ENCODE assay signal across 11 mouse cellular contexts in genomic region chr12:76673794-76674222, GRCm38 (mm10). TPM values are rescaled to one million over a fixed set of nuclear protein-coding genes. Genes with fewer than 3 reads are reported as not detected.
DNase-seq lines count a peak whose midpoint lies in the region; ATAC-seq and TF ChIP-seq lines count a peak whose summit lies in the region.
"Had no signal": no experiment of that assay in that cellular context is flagged by ENCODE, and none has a peak within 500 bp of the region (broad histone marks: within the 10 kb centered on the region; RNA-seq: fewer than 3 reads in every experiment).

No protein-coding gene starts in this region.

- TF ChIP-seq EP300 in liver, postnatal 0 days (IDR thresholded peaks at IDR 0.05; ENCODE audit: low read depth): peak; percentile 99

- no peak overlapping the region for H3K4me2 ChIP-seq in hindbrain, embryonic 16.5 days (ENCODE audit: low read length)
- no peak overlapping the region for H3K4me2 ChIP-seq in hindbrain, embryonic 13.5 days
- peak overlapping the region; percentile 60 for H3K4me2 ChIP-seq in liver, postnatal 0 days (ENCODE audit: low read depth, low read length)
- H3K4me2 ChIP-seq: embryonic facial prominence, embryonic 15.5 days; limb, embryonic 15.5 days had no signal

- H3K27me3 ChIP-seq in hindbrain, embryonic 16.5 days (replicated peaks; ENCODE audit: control insufficient read depth, insufficient read depth, low read length): no peaks in the 10 kb centered on the region
- H3K27me3 ChIP-seq in hindbrain, embryonic 13.5 days: no peaks in the 10 kb centered on the region
- no peaks in the 10 kb centered on the region for H3K27me3 ChIP-seq in erythroblast, embryonic 14.5 days (ENCODE audit: control insufficient read depth)
- no peaks in the 10 kb centered on the region for H3K27me3 ChIP-seq in liver, postnatal 0 days (ENCODE audit: insufficient read depth, low read length)
- H3K27me3 ChIP-seq: embryonic facial prominence, embryonic 15.5 days; limb, embryonic 15.5 days had no signal

- no peaks in the 10 kb centered on the region for H3K36me3 ChIP-seq in hindbrain, embryonic 16.5 days (ENCODE audit: control insufficient read depth, insufficient read depth, low read length)
- H3K36me3 ChIP-seq in hindbrain, embryonic 13.5 days: no peaks in the 10 kb centered on the region
- peaks cover 93% of the 10 kb centered on the region for H3K36me3 ChIP-seq in erythroblast, embryonic 14.5 days (ENCODE audit: control insufficient read depth)
- H3K36me3 ChIP-seq in liver, postnatal 0 days (replicated peaks; ENCODE audit: insufficient read depth, low read length): no peaks in the 10 kb centered on the region
- H3K36me3 ChIP-seq: embryonic facial prominence, embryonic 15.5 days; limb, embryonic 15.5 days had no signal

- 80% methylated on average over 12 of the region's 12 CpGs for WGBS in hindbrain, embryonic 16.5 days
- WGBS in hindbrain, embryonic 13.5 days: 81% methylated on average over 12 of the region's 12 CpGs
- 37% methylated on average over 12 of the region's 12 CpGs for WGBS in liver, postnatal 0 days (ENCODE audit: insufficient replicate concordance)

- DNase-seq in ZHBTc4 (ENCODE audit: low read depth, low spot score): peak; percentile 26
- peak; percentile 78 for DNase-seq in liver, postnatal 0 days
- DNase-seq in B cell, adult 2 months: no peak
- no peak for DNase-seq in right cerebral cortex, postnatal 14 days
- no peak for DNase-seq in adrenal gland, postnatal 10 days
- DNase-seq: gastrocnemius, postnatal 14 days had no signal

- TF ChIP-seq CTCF in liver, postnatal 0 days (IDR thresholded peaks at IDR 0.05; ENCODE audit: low read depth): no peak

- peak; percentile 34 for ATAC-seq in hindbrain, embryonic 16.5 days
- ATAC-seq in hindbrain, embryonic 13.5 days (ENCODE audit: low FRiP score): no peak
- ATAC-seq in liver, postnatal 0 days: peak; percentile 88

- H3K9ac ChIP-seq in hindbrain, embryonic 16.5 days (ENCODE audit: low read depth, low read length): no peak overlapping the region
- no peak overlapping the region for H3K9ac ChIP-seq in hindbrain, embryonic 13.5 days
- peak overlapping the region; percentile 46; the same call in 1 of the 2 replicates for H3K9ac ChIP-seq in liver, postnatal 0 days (replicated peaks)
- H3K9ac ChIP-seq: embryonic facial prominence, embryonic 15.5 days; limb, embryonic 15.5 days had no signal

- H3K4me1 ChIP-seq in hindbrain, embryonic 16.5 days (ENCODE audit: control insufficient read depth, insufficient read depth, low read depth, low read length): no peaks in the 10 kb centered on the region; the same call in 1 of the 2 replicates
- peaks cover 9% of the 10 kb centered on the region; the same call in 1 of the 2 replicates for H3K4me1 ChIP-seq in hindbrain, embryonic 13.5 days (replicated peaks)
- peaks cover 98% of the 10 kb centered on the region for H3K4me1 ChIP-seq in erythroblast, embryonic 14.5 days (ENCODE audit: control insufficient read depth)
- peaks cover 66% of the 10 kb centered on the region for H3K4me1 ChIP-seq in liver, postnatal 0 days (ENCODE audit: insufficient read depth)

- H3K9me3 ChIP-seq in hindbrain, embryonic 16.5 days (ENCODE audit: control insufficient read depth, low read length): no peaks in the 10 kb centered on the region
- H3K9me3 ChIP-seq in hindbrain, embryonic 13.5 days: no peaks in the 10 kb centered on the region
- H3K9me3 ChIP-seq in erythroblast, embryonic 14.5 days (ENCODE audit: control insufficient read depth, low read length): no peaks in the 10 kb centered on the region
- H3K9me3 ChIP-seq in liver, postnatal 0 days (ENCODE audit: low read length): no peaks in the 10 kb centered on the region
- H3K9me3 ChIP-seq: embryonic facial prominence, embryonic 15.5 days; limb, embryonic 15.5 days had no signal

- H3K4me3 ChIP-seq in hindbrain, embryonic 16.5 days (ENCODE audit: low read length): no peak overlapping the region
- H3K4me3 ChIP-seq in hindbrain, embryonic 13.5 days: no peak overlapping the region
- peak overlapping the region; percentile 55 for H3K4me3 ChIP-seq in erythroblast, embryonic 14.5 days (replicated peaks)
- H3K4me3 ChIP-seq in liver, postnatal 0 days (ENCODE audit: low read depth, low read length): peak overlapping the region; percentile 10; the same call in 1 of the 2 replicates
- H3K4me3 ChIP-seq: embryonic facial prominence, embryonic 15.5 days; limb, embryonic 15.5 days had no signal

- H3K27ac ChIP-seq in hindbrain, embryonic 16.5 days (ENCODE audit: low read depth, low read length): no peak overlapping the region
- no peak overlapping the region for H3K27ac ChIP-seq in hindbrain, embryonic 13.5 days
- peak overlapping the region; percentile 95 for H3K27ac ChIP-seq in liver, postnatal 0 days (ENCODE audit: low read depth)
- H3K27ac ChIP-seq: embryonic facial prominence, embryonic 15.5 days; limb, embryonic 15.5 days had no signal

RNA-seq across cellular contexts. Expression of gene Sptb, which starts 36.5 kb away (rescaled TPM):
- polyA plus RNA-seq in hindbrain, embryonic 16.5 days (2015; fragmentation: Nextera tagmentation; extraction: Ambion mirVana): 7.0 and 8.4 TPM in 2 replicates
- 2.5 and 3.2 TPM in 2 replicates for polyA plus RNA-seq in hindbrain, embryonic 13.5 days (2015; fragmentation: Nextera tagmentation; extraction: Ambion mirVana)
- 192 and 204 TPM in 2 replicates for polyA plus RNA-seq in erythroblast, embryonic 14.5 days (2012)
- polyA plus RNA-seq in liver, postnatal 0 days (2015; fragmentation: Nextera tagmentation; extraction: Ambion mirVana): 11.9 and 14.8 TPM in 2 replicates
- total RNA-seq in adrenal gland, postnatal 10 days (2021): 10 to 100 TPM; 35.9 to 43.5 TPM

Comparison
In these comparisons a context has a peak if more than half of its experiments do, and no peak if none do; other contexts are left out.
1. H3K4me3 ChIP-seq: peak in erythroblast, embryonic 14.5 days (single experiment) and liver, postnatal 0 days (single experiment); none in hindbrain, embryonic 16.5 days (single experiment) and hindbrain, embryonic 13.5 days (single experiment).
2. DNase-seq: peak in ZHBTc4 (single experiment) and liver, postnatal 0 days (single experiment); none in B cell, adult 2 months (0 of 2), right cerebral cortex, postnatal 14 days (single experiment) and adrenal gland, postnatal 10 days (single experiment).
3. RNA of gene Sptb, which starts 36.5 kb away (polyA plus RNA-seq): 192 to 204 TPM in erythroblast, embryonic 14.5 days; 11.9 to 14.8 TPM in liver, postnatal 0 days, 7.0 to 8.4 TPM in hindbrain, embryonic 16.5 days and 2.5 to 3.2 TPM in hindbrain, embryonic 13.5 days; every median in the first group is over 10 times any median in the second.